Mouse (Mus musculus): ENCODE results near the gene Eef1akmt2.

The Eef1akmt2 gene

DNA sequence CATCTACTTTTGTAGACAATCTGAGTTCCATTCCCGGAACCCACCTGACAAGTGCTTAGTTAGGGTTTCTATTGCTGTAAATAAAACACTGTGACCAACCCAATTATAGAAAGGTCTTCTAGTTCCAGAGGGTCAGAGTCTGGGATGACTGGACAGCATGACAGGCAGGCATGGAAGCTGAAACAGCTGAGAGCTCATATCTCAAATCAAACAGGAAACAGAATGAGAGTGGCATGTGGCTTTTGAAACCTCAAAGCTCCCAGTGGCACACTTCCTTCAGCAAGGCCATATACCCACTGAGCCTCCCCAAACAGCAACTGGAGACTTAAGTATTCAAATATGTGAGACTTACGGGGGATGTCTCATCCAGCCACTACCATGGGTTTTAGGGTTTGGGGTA lies 20.6 kb upstream of the Eef1akmt2 start:
- DNase-seq (ENCODE audit: low spot score in 2 of 2), result no peak

GRCm38 (mm10) chr7:132866316-132866715 lies 13.8 kb upstream of the Eef1akmt2 start:
- no peak for DNase-seq (ENCODE audit: low spot score in 2 of 2)

GRCm38 (mm10) chr7:132859042-132859958 lies 6.8 kb upstream of the Eef1akmt2 start, which contains the start of gene Abraxas2:
TSS of gene Abraxas2 (plus strand) at chr7:132859225.
- DNase-seq (ENCODE audit: low spot score in 2 of 2), result peak; percentile 76 to 84

DNA sequence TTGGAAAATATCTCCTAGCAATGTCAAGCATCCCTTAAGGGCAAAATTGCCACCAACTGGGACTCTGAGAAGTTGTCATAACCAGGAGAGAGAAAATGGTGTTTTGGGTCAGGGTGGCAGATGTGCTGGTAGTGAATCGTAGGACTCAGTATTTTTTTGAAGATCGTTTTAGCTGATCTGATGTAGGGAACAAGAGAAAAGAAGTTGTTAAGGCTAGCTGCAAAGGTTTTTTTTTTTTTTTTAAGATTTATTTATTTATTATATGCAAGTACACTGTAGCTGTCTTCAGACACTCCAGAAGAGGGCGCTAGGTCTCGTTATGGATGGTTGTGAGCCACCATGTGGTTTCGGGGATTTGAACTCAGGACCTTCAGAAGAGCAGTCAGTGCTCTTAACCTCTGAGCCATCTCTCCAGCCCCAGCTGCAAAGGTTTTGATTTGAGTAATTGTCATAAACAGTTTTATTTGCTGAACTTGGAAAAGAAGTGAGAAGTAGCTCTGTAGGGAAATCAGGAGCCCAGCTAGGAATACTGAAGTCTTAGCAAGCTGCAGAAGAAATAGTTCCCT lies 5.7 kb upstream of the Eef1akmt2 start:
- no peak for DNase-seq (ENCODE audit: low spot score in 2 of 2)

DNA sequence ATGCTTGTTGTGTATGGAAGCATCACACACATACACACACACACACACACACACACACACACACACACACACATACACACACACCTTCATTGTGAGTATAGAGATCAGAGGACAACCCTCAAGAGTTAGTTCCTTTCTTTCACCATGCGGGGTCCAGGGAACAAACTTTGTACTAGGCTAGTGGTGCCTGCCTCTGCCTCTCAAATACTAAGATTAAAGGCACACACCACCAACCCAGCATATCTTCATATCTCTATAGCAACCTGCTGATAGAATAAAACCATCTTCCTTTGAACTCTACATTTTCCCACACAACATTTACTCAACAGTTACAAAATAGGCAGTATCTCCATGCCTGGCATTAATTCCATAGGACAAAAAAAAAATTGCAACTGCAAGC lies 3.6 kb upstream of the Eef1akmt2 start:
- no peak for DNase-seq (ENCODE audit: low spot score in 2 of 2)

DNA sequence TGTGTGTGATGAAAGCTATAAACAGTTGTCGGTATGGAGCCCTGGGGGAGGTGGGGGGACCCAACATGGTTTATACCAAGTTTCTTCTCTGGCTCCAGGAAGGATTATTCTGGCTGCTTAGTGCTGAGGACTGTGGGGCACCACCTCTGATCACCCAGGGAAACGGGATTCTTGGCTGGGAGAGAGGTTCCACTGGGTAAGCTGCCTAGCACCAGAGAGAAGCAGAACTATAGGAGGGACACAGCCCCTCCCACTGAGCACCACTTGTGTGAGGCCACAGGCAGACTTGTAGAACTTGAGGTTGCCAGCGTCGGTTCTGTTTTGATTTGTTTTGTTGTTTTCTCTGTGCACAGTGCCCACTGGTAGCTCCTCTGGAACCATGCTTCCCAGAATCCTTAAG lies 1.5 kb upstream of the Eef1akmt2 start:
- DNase-seq (ENCODE audit: low spot score in 2 of 2), result peak in 1 of 2 experiments; percentile 12

GRCm38 (mm10) chr7:132853361-132853760 lies 888 bp upstream of the Eef1akmt2 start:
- DNase-seq (ENCODE audit: low spot score in 2 of 2), result no peak

DNA sequence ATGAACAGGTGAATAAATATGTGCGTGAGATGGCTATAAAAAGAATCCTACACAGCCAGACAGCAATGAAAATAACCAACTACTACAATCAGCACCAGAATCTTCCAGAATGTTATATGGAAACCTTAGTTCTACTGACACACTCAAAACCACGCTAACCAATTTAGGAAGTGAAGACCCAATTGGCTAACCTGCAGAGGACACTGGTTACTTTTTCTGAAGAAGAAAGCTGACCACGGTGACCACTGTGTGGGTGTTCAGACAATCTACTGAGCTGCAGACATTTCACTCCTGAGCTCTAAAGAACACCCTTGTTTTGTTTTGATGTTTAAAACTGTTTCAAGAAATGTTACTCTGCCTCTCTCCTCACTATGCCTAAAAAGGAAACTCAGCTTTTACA lies 9.3 kb downstream of the Eef1akmt2 start:
- no peak for DNase-seq (ENCODE audit: low spot score in 2 of 2)

DNA sequence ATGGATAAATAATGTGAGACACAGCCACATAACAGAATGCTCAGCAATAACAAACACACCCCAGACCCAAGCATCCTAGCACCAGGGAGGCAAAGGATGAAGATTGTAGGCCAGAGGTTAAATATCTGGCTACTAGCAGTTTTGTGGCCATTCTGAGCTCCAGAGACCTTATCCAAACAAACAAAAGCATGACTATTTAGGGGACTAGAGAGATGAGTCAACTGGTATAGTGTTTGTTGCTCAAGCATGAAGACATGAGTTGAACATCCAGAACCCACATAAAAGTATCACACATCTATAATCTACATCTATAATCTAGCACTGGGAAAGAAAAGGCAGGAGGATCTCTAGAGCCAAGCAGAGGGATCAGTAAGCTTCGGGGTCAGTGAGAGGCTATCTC lies 10.0 kb downstream of the Eef1akmt2 start:
- DNase-seq (ENCODE audit: low spot score in 2 of 2), result no peak

GRCm38 (mm10) chr7:132841287-132841686 lies 11.2 kb downstream of the Eef1akmt2 start:
- no peak for DNase-seq (ENCODE audit: low spot score in 2 of 2)

DNA sequence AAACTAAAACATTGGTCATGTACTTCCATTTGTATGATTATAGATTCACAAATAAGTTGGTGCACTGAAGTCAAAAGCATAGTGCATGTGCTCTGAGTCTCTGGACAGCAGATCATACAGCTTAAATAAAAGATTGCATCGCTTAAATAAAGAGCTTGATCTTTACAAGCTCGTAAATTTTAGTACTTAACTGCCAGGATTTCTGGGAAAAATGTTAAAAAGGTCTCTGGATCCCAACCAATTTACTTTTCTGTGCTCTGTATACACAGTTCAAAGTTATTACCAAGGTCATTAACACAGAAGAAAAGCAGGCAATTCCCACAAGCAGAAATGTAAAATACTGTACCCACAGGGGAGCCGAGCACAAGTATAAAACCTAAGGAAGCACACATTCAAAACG lies 21.5 kb downstream of the Eef1akmt2 start:
- DNase-seq (ENCODE audit: low spot score in 2 of 2), result no peak

- no peak for DNase-seq (ENCODE audit: low spot score in 2 of 2)
Measured at GRCm38 (mm10) chr7:132824346-132825022, 28.0 kb downstream of the Eef1akmt2 start.

DNA sequence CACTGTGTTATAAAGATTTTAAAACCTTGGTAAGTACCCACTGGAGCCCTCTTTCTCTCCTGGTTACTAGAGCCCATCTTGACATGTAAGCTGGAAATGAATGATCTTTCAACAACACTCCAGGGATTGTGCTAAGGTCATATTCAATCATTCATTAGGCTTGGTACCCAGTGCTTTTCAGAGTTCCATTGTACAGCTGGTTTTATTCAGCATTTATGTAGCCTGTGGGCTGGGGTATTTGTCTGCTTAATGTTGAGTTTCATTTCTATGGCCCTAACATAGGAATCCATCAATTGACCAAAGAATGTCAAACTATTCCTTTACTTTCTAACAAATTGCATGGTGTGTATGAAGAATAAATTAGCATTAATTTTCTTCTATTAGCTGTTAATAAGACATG lies 28.6 kb downstream of the Eef1akmt2 start:
- no peak for DNase-seq (ENCODE audit: low spot score in 2 of 2)

DNA sequence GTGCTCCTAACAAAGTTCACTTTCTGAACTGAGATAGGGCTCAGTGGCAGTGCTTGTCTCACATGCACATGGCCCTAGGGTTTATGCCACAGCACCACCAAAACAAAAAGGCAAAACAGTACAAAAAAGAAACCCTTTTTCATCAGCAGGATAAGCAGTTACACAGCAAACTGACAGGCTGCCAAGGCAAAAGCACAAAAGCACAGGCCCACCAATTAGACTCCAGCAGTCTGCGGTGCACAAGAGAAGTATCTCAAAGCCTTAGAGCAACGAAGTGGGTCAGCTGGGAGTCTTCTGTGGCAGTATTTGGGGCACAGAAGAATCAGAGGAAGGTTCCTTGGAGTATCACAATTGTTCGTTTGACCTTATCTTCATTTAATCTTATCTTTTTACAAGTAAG lies 31.8 kb downstream of the Eef1akmt2 start:
- DNase-seq (ENCODE audit: low spot score in 2 of 2), result no peak

- no peak for DNase-seq (ENCODE audit: low spot score in 2 of 2)
Measured at GRCm38 (mm10) chr7:132817056-132817455, 35.4 kb downstream of the Eef1akmt2 start.

DNA sequence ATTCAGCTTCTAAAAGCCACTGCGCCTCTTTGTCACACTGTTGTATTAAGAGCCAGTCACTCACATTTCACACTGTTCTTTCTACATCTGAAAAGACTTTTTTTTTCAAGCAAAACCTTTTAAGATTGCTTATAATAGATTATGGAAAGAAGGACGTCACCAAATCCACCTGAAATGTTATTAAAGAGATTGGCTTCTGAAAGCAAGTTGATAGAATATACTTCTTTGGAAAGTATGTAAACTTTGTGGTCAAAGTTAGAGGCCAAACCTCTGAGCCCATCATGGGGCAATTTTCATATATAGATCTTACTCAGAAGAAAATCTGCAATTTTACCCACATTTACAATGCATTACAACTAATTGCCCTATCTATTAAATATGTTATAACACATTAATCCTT lies 35.9 kb downstream of the Eef1akmt2 start:
- DNase-seq (ENCODE audit: low spot score in 2 of 2), result no peak

GRCm38 (mm10) chr7:132815081-132815480 lies 37.4 kb downstream of the Eef1akmt2 start:
- DNase-seq (ENCODE audit: low spot score in 2 of 2), result no peak

GRCm38 (mm10) chr7:132814089-132814450 lies 38.4 kb downstream of the Eef1akmt2 start:
- no peak for DNase-seq (ENCODE audit: low spot score in 2 of 2)

DNA sequence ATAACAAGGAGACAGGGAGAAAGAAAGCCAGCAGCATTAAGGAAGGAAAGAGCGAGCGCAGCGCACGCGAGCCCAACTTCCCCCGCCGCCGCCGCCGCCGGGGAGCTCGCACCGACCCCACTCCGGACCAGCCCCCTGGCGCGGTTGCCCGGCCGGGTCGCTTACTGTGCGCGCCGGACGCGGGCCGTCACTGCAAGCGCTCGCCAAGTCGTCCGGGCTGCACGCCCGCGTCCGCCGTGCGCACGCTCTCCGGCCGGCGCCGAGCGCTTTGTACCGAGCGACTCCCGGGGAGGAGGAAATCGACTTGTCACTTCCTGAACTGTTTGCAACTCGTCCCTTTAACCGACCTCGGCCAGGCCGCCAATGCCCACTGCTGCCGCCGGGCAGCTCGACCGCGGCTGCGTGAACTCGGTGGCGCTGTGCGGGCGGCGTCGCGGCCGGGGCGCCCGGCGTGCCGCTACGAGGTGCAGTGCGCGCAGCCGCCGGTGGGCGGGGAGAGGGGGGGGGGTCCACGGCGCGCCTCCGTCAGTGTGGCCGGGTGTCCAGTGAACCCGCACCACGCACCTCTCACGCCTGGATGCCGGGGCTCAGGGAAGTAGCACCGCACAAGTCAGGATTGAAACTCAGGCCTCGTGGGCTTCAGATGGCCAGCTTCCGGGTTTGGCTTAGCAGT lies 38.9 kb downstream of the Eef1akmt2 start, which contains the start of gene Fam53b:
Gene Fam53b, minus strand, starts transcription at position 471 of the 673 bp plus-strand sequence.
- DNase-seq (ENCODE audit: low spot score in 2 of 2), result peak; percentile 54 to 67

DNA sequence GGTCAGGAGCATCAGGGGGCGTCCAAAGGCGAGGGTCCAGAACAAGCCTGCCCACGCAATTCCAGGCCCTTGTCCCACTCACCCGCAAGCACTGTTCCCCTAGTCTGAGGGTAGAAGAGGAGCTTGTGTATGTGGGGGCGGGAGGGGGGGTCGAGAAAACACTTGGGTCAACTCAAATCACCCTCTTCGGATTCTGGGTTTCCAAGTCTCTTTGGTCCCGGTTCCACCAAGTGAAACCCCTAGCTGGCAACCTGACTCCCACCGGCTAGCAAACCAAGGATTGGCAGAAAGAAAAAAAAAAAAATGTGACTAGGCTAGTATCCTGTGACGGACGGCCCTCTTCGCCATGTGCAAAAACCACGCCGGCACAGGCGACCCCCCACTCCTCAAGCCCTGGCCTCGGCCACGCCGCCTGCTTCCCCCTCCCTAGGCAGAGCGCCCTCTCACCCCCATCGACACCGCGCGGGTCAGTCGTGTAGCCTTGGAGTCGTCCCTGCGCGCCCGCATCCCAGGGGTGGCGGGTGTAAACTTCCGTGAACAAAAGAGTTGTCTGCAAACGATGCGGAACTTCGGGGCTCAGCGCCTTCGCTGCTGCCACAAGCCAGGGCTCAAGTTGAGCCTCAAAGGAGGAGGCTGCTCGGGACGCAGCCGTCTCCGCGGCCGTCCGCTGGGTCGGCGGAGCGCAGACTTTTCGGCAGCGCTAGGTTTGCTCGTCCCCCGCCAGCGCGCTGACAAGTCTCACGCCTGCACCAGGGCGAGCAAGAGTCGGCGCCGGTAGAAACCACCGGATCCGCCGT lies 39.7 kb downstream of the Eef1akmt2 start:
- DNase-seq (ENCODE audit: low spot score in 2 of 2), result peak in 1 of 2 experiments; percentile 42
